Mouse (Mus musculus) heart, postnatal 14 days (tissue): Measurements from ENCODE around the gene Tubg1. TPM values are rescaled to one million over a fixed set of nuclear protein-coding genes. Genes with fewer than 3 reads are reported as not detected.

Experiments
- DNase-seq, 2 experiments: peaks; one replicate each; pipeline ENCODE4 v3.0.0; 2021 to 2022
- intact Hi-C: fragments of 180-260 bp; cut with DNase I; formaldehyde crosslinking; loops from one replicate; pipeline ENCODE4 v1.15.1; 2025
- microRNA-seq, 2 experiments: library from miRNA; unstranded; fragments of <30 nt; microRNA quantifications; one replicate each; pipeline ENCODE4 v1.2.0; 2021 to 2022
- total RNA-seq, 2 experiments: library from RNA; stranded (reverse); gene quantifications; 2 replicates each; pipeline ENCODE4 v1.2.3; 2021

The Tubg1 gene
- total RNA-seq, 2 experiments from 2014 or later, result 20.9 to 25.8 TPM

DNA sequence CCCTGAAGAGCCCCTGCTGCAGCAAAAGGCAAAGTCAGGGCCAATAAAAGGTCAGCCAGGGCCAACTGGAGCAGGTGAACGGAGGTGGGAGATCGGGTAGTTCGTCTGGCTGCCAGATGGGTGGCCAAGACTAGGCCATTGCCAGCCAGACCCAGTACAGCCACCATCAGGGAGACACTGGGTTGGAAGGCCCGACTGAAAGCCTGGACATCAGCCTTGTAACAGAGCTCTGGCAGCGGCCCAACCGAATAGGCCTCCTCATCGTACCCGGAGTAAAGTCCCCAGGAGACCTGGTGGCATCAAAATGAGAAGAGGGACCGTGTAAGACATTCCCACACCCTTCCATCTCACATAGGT is 54.6 kb downstream of the Tubg1 start:
- intact Hi-C loops, result loop anchor here (10.0 kb wide), 1 partner anchor 280 kb away; no protein-coding TSS in a partner anchor
- DNase-seq, result no peak

DNA sequence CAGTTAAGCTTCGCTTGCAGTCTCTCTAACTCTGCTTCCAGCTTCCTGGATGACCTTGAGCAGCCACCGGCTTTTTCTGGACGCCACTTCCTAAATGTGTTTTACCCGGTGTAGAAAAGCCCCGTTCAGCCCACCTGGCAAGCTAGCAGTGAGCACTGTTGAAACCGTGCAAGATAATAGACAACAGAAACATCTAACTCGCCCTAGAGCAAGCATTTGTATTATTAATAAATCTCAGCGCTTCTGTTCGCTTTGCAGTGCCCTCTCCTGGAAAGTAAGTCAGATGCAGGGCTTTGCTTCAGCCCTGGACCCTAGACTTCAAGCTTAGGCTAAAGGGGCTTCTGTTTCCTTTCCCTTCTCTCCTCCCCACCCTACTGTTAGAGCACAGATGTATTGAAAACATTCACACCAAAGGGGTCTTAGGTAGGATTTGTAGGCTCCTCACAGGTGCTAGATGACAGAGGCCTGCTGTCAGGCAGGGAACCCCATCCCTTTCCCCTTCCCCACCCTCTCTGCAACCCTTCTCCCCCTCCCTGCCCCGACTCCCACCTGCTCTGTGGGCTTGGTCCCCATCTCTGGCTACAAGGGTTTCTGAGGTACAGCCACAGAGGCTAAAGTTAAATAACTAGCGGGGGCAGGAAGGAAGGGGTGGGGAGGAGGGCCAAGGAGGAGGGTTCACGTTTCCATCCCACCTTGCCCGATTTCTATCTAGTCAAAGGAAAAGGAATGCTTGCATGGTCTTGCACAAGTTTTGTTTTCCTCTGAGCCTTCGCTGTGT is 55.3 kb downstream of the Tubg1 start, which contains the start of gene Ccr10:
Ccr10 (minus strand) TSS at position 593 of the 778 bp plus-strand sequence.
- intact Hi-C loops, result loop anchor here (1.0 to 10.0 kb wide), 2 partner anchors 80 to 280 kb away; partner anchors contain the start of gene Psmc3ip
- DNase-seq, result peak in 1 of 2 experiments; percentile 49

GRCm38 (mm10) chr11:101175636-101176116 is 55.9 kb downstream of the Tubg1 start:
- intact Hi-C loops, result loop anchor here (1.0 to 10.0 kb wide), 2 partner anchors 80 to 281 kb away; partner anchors contain the start of gene Psmc3ip
- DNase-seq, result no peak

Small RNA genes within 50 kb of the gene (microRNA-seq; reads per million reads assigned to microRNA genes)
- 0 reads per million in 2 experiments for gene Gm27626

Other genes with a start within 250 kb of the Tubg1 start
- 100 to 1,000 TPM; 103 to 107 TPM for gene Stat3, start 180.4 kb upstream of the Tubg1 start, total RNA-seq
- 100 to 1,000 TPM; 336 to 338 TPM for gene Cavin1, start 149.1 kb upstream of the Tubg1 start, total RNA-seq
- 10 to 100 TPM; 89.3 to 90.2 TPM for gene Atp6v0a1, start 110.5 kb upstream of the Tubg1 start, total RNA-seq
- 10 to 100 TPM in 1 of 2 experiments, 1 to 10 TPM in 1; 7.2 to 10.1 TPM for gene Naglu, start 49.9 kb upstream of the Tubg1 start, total RNA-seq
- under 1 TPM; 0.32 to 0.41 TPM for gene Hsd17b1, start 41.5 kb upstream of the Tubg1 start, total RNA-seq
- gene Coasy, start 37.4 kb upstream of the Tubg1 start, total RNA-seq, result 10 to 100 TPM; 16.8 to 21.4 TPM
- gene Mlx, start 32.7 kb upstream of the Tubg1 start, total RNA-seq, result 10 to 100 TPM; 17.4 to 17.6 TPM
- 1 to 10 TPM; 2.0 to 2.2 TPM for gene Psmc3ip, start 24.5 kb upstream of the Tubg1 start, total RNA-seq
- gene Retreg3, start within 50 bp of the Tubg1 start, total RNA-seq, result 10 to 100 TPM; 37.7 to 40.0 TPM
- gene Tubg2, start 36.0 kb downstream of the Tubg1 start, total RNA-seq, result 1 to 10 TPM; 2.2 to 2.9 TPM
- gene Cntnap1, start 50.6 kb downstream of the Tubg1 start, total RNA-seq, result 1 to 10 TPM; 1.4 to 2.1 TPM
- gene Plekhh3, start 51.4 kb downstream of the Tubg1 start, total RNA-seq, result 10 to 100 TPM; 26.6 to 26.9 TPM
- not detected for gene Ccr10, start 55.5 kb downstream of the Tubg1 start, total RNA-seq
- 10 to 100 TPM; 24.0 to 27.5 TPM for gene Ezh1, start 106.5 kb downstream of the Tubg1 start, total RNA-seq
- gene Ramp2, start 126.1 kb downstream of the Tubg1 start, total RNA-seq, result 100 to 1,000 TPM; 149 to 167 TPM
- gene Vps25, start 133.8 kb downstream of the Tubg1 start, total RNA-seq, result 10 to 100 TPM; 76.4 to 81.0 TPM
- gene Wnk4, start 140.6 kb downstream of the Tubg1 start, total RNA-seq, result 10 to 100 TPM in 1 of 2 experiments, 1 to 10 TPM in 1; 7.0 to 11.7 TPM
- gene Cntd1, start 159.1 kb downstream of the Tubg1 start, total RNA-seq, result under 1 TPM; 0.24 to 0.39 TPM
- 10 to 100 TPM; 84.0 to 89.7 TPM for gene Coa3, start 159.2 kb downstream of the Tubg1 start, total RNA-seq
- gene Becn1, start 182.3 kb downstream of the Tubg1 start, total RNA-seq, result 10 to 100 TPM; 90.0 to 96.3 TPM
- 10 to 100 TPM; 80.9 to 96.0 TPM for gene Psme3, start 196.3 kb downstream of the Tubg1 start, total RNA-seq
- gene Aoc2, start 205.1 kb downstream of the Tubg1 start, total RNA-seq, result 1 to 10 TPM; 3.1 to 3.2 TPM
- 10 to 100 TPM; 36.9 to 42.0 TPM for gene Aoc3, start 210.7 kb downstream of the Tubg1 start, total RNA-seq
- gene G6pc, start 247.6 kb downstream of the Tubg1 start, total RNA-seq, result not detected